Mouse (Mus musculus): ENCODE measurements around the gene Rcvrn.

- no peak for TF ChIP-seq CTCF (IDR thresholded peaks at IDR 0.05; ENCODE audit: low read depth)
- no peak for TF ChIP-seq EP300 (IDR thresholded peaks at IDR 0.05; ENCODE audit: low read depth)
Measured at GRCm38 (mm10) chr11:67670031-67670430, 25.1 kb upstream of the Rcvrn start.

Measured in liver, postnatal 0 days (tissue).